Mouse (Mus musculus) CH12.LX (cell line): ENCODE measurements around the gene Bach2. TPM values are rescaled to one million over a fixed set of nuclear protein-coding genes. Genes with fewer than 3 reads are reported as not detected.

Source experiments
- DNase-seq: peaks from one replicate; pipeline ENCODE4 v3.0.0-alpha.2; 2013; ENCODE audit errors: extremely low read depth
- H3K27ac ChIP-seq: 2 replicates; pipeline ENCODE4 v1.5.1; 2012; ENCODE audit warnings: low read depth, mild to moderate bottlenecking, control low read depth, moderate library complexity; ENCODE audit not compliant: insufficient read depth
- H3K27me3 ChIP-seq: replicated peaks from 2 replicates; pipeline ENCODE3; 2012; ENCODE audit warnings: inconsistent platforms
- H3K36me3 ChIP-seq, 2 experiments: replicated peaks in 1 of 2; 2 replicates each; pipeline versions ENCODE3 to v1.6.1; 2012; ENCODE audit warnings: inconsistent platforms in 1 of 2, low read length in 1 of 2, mild to moderate bottlenecking in 1 of 2, mixed read lengths in 1 of 2, moderate library complexity in 1 of 2; ENCODE audit not compliant: control insufficient read depth in 1 of 2, insufficient read depth in 1 of 2
- H3K4me1 ChIP-seq, 2 experiments: 2 replicates each; pipeline ENCODE4 v1.6.1; 2012; ENCODE audit warnings: inconsistent platforms in 1 of 2, moderate library complexity in 1 of 2; ENCODE audit not compliant: insufficient read depth in 2 of 2, control insufficient read depth in 1 of 2
- H3K4me2 ChIP-seq: 2 replicates; pipeline ENCODE4 v1.6.1; 2012; ENCODE audit warnings: low read depth, mild to moderate bottlenecking, control low read depth; ENCODE audit not compliant: poor library complexity, insufficient read depth, severe bottlenecking
- H3K4me3 ChIP-seq, 3 experiments: fragments of 150-350 bp in 1 of 3; sonication (generic) in 1 of 3; replicated peaks in 1 of 3; 2 replicates each; pipeline versions ENCODE3 to v1.5.1; 2011 to 2012; ENCODE audit warnings: low read depth in 2 of 3, low read length in 2 of 3, mild to moderate bottlenecking in 2 of 3, moderate library complexity in 2 of 3, control low read depth in 1 of 3, improper control_type of control experiment in 1 of 3, inconsistent platforms in 1 of 3, mixed read lengths in 1 of 3; ENCODE audit not compliant: poor library complexity in 1 of 3
- H3K79me2 ChIP-seq: replicated peaks from 2 replicates; pipeline ENCODE4 v1.6.1; 2012; ENCODE audit warnings: mild to moderate bottlenecking, moderate library complexity; ENCODE audit not compliant: control insufficient read depth, poor library complexity, insufficient read depth, severe bottlenecking; ENCODE audit errors: extremely low read depth
- H3K9ac ChIP-seq: 2 replicates; pipeline ENCODE4 v1.6.1; 2012; ENCODE audit warnings: low read depth, mild to moderate bottlenecking, control low read depth, moderate library complexity; ENCODE audit not compliant: insufficient read depth
- H3K9me3 ChIP-seq: replicated peaks from 2 replicates; pipeline ENCODE3; 2012; ENCODE audit warnings: low read length, inconsistent platforms, mixed read lengths
- BHLHE40 ChIP-seq: IDR thresholded peaks from 2 replicates; pipeline ENCODE4 v1.6.1; 2011; ENCODE audit warnings: mild to moderate bottlenecking, low read depth, low read length, improper control_type of control experiment
- E2F4 ChIP-seq: IDR thresholded peaks from 2 replicates; pipeline ENCODE4 v1.6.1; 2011; ENCODE audit warnings: low read depth, low read length, improper control_type of control experiment; ENCODE audit not compliant: insufficient replicate concordance
- EP300 ChIP-seq: IDR thresholded peaks from 2 replicates; pipeline ENCODE4 v1.6.1; 2011; ENCODE audit warnings: low read length, improper control_type of control experiment
- HCFC1 ChIP-seq: IDR thresholded peaks from 2 replicates; pipeline ENCODE4 v1.6.1; 2012; ENCODE audit warnings: low read depth, mild to moderate bottlenecking, inconsistent platforms, low read length, improper control_type of control experiment
- JUN ChIP-seq: IDR thresholded peaks from 2 replicates; pipeline ENCODE4 v1.6.1; 2011; ENCODE audit warnings: low read depth, mild to moderate bottlenecking, low read length, improper control_type of control experiment, moderate library complexity; ENCODE audit not compliant: insufficient read depth
- JUND ChIP-seq: conservative IDR thresholded peaks from 2 replicates; pipeline ENCODE4 v1.6.1; 2011; ENCODE audit warnings: low read depth, low read length, improper control_type of control experiment
- MAX ChIP-seq: IDR thresholded peaks from 2 replicates; pipeline ENCODE4 v1.6.1; 2011; ENCODE audit warnings: low read length, improper control_type of control experiment
- MAZ ChIP-seq: IDR thresholded peaks from 2 replicates; pipeline ENCODE4 v1.6.1; 2012; ENCODE audit warnings: low read depth, mild to moderate bottlenecking, inconsistent platforms, low read length, improper control_type of control experiment, moderate library complexity
- MEF2A ChIP-seq: IDR thresholded peaks from 2 replicates; pipeline ENCODE4 v1.6.1; 2014; ENCODE audit warnings: low read depth, mild to moderate bottlenecking, inconsistent platforms, low read length, improper control_type of control experiment, borderline replicate concordance
- MXI1 ChIP-seq: IDR thresholded peaks from 2 replicates; pipeline ENCODE4 v1.6.1; 2011; ENCODE audit warnings: mild to moderate bottlenecking, low read depth, low read length, improper control_type of control experiment
- NELFE ChIP-seq: IDR thresholded peaks from 2 replicates; pipeline ENCODE4 v1.6.1; 2011; ENCODE audit warnings: low read depth, low read length, improper control_type of control experiment
- POLR2A ChIP-seq: IDR thresholded peaks from 2 replicates; pipeline ENCODE4 v1.6.1; 2011; ENCODE audit warnings: low read depth, mild to moderate bottlenecking, improper control_type of control experiment, low read length
- POLR2AphosphoS2 ChIP-seq: IDR thresholded peaks from 2 replicates; pipeline ENCODE4 v1.6.1; 2011; ENCODE audit warnings: low read depth, low read length, improper control_type of control experiment
- RAD21 ChIP-seq: IDR thresholded peaks from 2 replicates; pipeline ENCODE4 v1.6.1; 2011; ENCODE audit warnings: low read depth, mild to moderate bottlenecking, low read length, improper control_type of control experiment, moderate library complexity
- RCOR1 ChIP-seq: conservative IDR thresholded peaks from 2 replicates; pipeline ENCODE4 v1.6.1; 2012; ENCODE audit warnings: low read depth, mild to moderate bottlenecking, inconsistent platforms, low read length, improper control_type of control experiment
- SMC3 ChIP-seq: IDR thresholded peaks from 2 replicates; pipeline ENCODE4 v1.6.1; 2011; ENCODE audit warnings: low read depth, low read length, improper control_type of control experiment
- TBP ChIP-seq: conservative IDR thresholded peaks from 2 replicates; pipeline ENCODE4 v1.6.1; 2011; ENCODE audit warnings: low read depth, low read length, improper control_type of control experiment
- USF2 ChIP-seq: conservative IDR thresholded peaks from 2 replicates; pipeline ENCODE4 v1.6.1; 2011; ENCODE audit warnings: low read depth, low read length, improper control_type of control experiment
- ZKSCAN1 ChIP-seq: IDR thresholded peaks from 2 replicates; pipeline ENCODE4 v1.6.1; 2012; ENCODE audit warnings: low read depth, inconsistent platforms, low read length, improper control_type of control experiment, borderline replicate concordance
- ZNF384 ChIP-seq: IDR thresholded peaks from 2 replicates; pipeline ENCODE4 v1.6.1; 2012; ENCODE audit warnings: low read depth, low read length, improper control_type of control experiment, inconsistent platforms
- dilution Hi-C: fragments of 300-500 bp; cut with MboI; formaldehyde crosslinking; loops from 2 replicates; pipeline ENCODE4 v1.14.3; 2020; ENCODE audit warnings: low sequenced_read_pairs; ENCODE audit not compliant: extremely low pct_unique_long_range_greater_than_20kb, extremely low pct_ligation_motif_present
- in situ Hi-C: fragments of 300-500 bp; cut with MboI; formaldehyde crosslinking; loops from 3 replicates; pipeline ENCODE4 v1.14.3; 2019; ENCODE audit warnings: low sequenced_read_pairs, low pct_ligation_motif_present, low pct_unique_long_range_greater_than_20kb, mixed read lengths
- polyA plus RNA-seq: library from polyadenylated mRNA; unstranded; fragments of >175 nt; gene quantifications from 2 replicates; pipeline ENCODE4 v1.2.1, GENCODE M21; 2012; ENCODE audit warnings: low read depth; ENCODE audit not compliant: insufficient read length
- total RNA-seq, 2 experiments: library from RNA; depleted of rRNA; stranded (reverse); fragments of 300-350 nt in 1 of 2; fragments of >200 nt in 1 of 2; gene quantifications; 2 replicates each; pipeline ENCODE4 v1.2.3; 2012 to 2014

Bach2 gene
- total and polyA plus RNA-seq, 3 experiments: 0.11 TPM; not detected in 2

GRCm38 (mm10) chr4:32258596-32258995 lies 20.0 kb downstream of the Bach2 start:
- no peak for DNase-seq
- Histone ChIP-seq H3K4me3 (no peak overlapping the region), H3K9me3 (no peaks in the 10 kb centered on the region), H3K36me3 (no peaks in the 10 kb centered on the region), H3K4me2 (no peak overlapping the region), H3K79me2 (no peaks in the 10 kb centered on the region), H3K27me3 (no peaks in the 10 kb centered on the region)
- in situ Hi-C loops (no loop called here), dilution Hi-C loops (no loop called here)
- TF ChIP-seq MAX: no peak
- no peak for TF ChIP-seq POLR2A
- TF ChIP-seq MAZ: no peak
- TF ChIP-seq USF2: no peak
- no peak for TF ChIP-seq ZKSCAN1
- TF ChIP-seq TBP: no peak
- TF ChIP-seq E2F4: no peak
- TF ChIP-seq JUND: no peak
- TF ChIP-seq MXI1: no peak
- TF ChIP-seq HCFC1: no peak
- no peak for TF ChIP-seq NELFE
- TF ChIP-seq RCOR1: no peak
- TF ChIP-seq, all 38 proteins: peak for 0
- Histone ChIP-seq H3K27ac (no peak overlapping the region), H3K9ac (no peak overlapping the region), H3K4me1 (peaks cover 2 to 7% of the 10 kb centered on the region in 2 experiments; a peak in 3 of 4 replicates)

- TF ChIP-seq MEF2A (no peak), MAZ (no peak), SMC3 (no peak), RAD21 (no peak), POLR2AphosphoS2 (no peak), EP300 (no peak), POLR2A (no peak), JUND (no peak), JUN (no peak), BHLHE40 (no peak), ZNF384 (no peak), MAX (no peak)
- no peak for DNase-seq
- dilution Hi-C loops: no loop called here
- H3K9me3 ChIP-seq: no peaks in the 10 kb centered on the region
- H3K27me3 ChIP-seq: no peaks in the 10 kb centered on the region
- no peak overlapping the region for H3K27ac ChIP-seq
- no peaks in the 10 kb centered on the region for H3K36me3 ChIP-seq
- H3K9ac ChIP-seq: no peak overlapping the region
- in situ Hi-C loops: no loop called here
- peaks cover 2 to 7% of the 10 kb centered on the region in 2 experiments; a peak in 3 of 4 replicates for H3K4me1 ChIP-seq
- no peak overlapping the region for H3K4me2 ChIP-seq
- H3K79me2 ChIP-seq: no peaks in the 10 kb centered on the region
- no peak overlapping the region for H3K4me3 ChIP-seq
These were observed 22.3 kb downstream of the Bach2 start for GRCm38 (mm10) chr4:32260909-32261308.
